Mouse (Mus musculus): ENCODE results near the gene Cd53.

The Cd53 gene

DNA sequence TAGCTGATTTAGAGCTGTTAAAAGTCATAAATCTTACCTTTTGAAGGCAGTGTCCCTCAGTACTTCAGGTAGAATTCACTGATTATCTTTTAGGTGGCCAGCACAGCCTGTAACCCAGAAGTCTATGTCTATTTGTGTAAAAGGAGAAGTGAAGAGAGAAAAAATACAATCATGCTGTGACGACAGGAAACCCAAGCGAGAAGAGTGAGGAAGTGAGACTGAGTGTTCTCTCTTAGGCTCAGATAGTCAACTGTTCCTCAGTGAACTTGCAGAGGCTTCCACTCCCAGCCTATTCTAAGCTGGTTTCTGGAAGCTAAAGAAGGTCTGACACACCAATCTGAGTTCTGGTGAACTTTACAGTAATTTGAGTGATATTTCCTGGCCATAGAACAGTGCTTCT, at the start of gene Cd53:
Cd53 (minus strand) TSS at position 220 of the 400 bp plus-strand sequence.
- DNase-seq (ENCODE audit: low spot score in 2 of 2): no peak

- no peak for DNase-seq (ENCODE audit: low spot score in 2 of 2)
Measured at GRCm38 (mm10) chr3:106832107-106832506, 42.2 kb upstream of the Cd53 start.

DNA sequence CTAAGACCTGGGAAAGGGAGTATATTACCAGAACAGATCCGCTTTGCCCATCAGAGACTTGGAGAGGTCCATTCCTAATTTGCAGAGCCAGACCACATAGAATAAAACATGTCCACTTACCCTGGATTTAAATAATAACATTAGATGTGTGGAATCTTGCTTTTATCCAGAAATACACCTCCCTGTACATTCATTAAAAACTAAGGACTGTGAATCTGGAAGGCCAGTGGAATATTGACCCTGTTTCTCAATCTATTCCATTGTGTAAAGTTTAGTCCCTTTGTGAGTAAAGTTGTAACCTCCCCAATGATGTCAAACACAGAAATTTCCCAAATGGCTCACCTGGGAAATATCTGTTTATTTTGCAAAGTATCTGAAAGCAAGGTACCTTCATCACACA, 36.2 kb upstream of the Cd53 start, which contains the start of gene Olfr266:
Olfr266 (minus strand) TSS at position 101 of the 400 bp plus-strand sequence.
- DNase-seq (ENCODE audit: low spot score in 2 of 2): no peak

DNA sequence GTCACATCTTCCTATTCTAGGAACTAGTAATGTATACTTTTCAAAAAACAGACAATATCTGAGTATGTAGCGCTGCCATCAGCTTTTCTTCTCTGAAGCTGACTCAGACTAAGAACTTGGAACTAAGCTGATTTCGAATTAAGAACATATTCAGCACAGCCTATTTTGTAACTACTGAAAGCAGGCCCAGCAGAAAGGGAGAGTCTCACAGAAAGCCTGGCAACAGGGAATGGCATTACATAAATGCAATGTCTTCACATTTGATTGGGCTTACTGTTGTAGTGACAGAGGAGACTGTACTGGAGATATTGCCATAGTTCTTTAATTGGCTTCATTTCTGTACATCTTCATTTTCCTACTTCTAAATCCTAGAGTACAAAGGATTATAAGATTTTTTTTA, 27.7 kb upstream of the Cd53 start:
- DNase-seq (ENCODE audit: low spot score in 2 of 2): no peak

- no peak for DNase-seq (ENCODE audit: low spot score in 2 of 2)
Measured at GRCm38 (mm10) chr3:106808972-106809695, 19.2 kb upstream of the Cd53 start.

- DNase-seq (ENCODE audit: low spot score in 2 of 2): no peak
Measured at GRCm38 (mm10) chr3:106798079-106798478, 8.1 kb upstream of the Cd53 start.

GRCm38 (mm10) chr3:106788440-106788887, 1.5 kb downstream of the Cd53 start:
- DNase-seq (ENCODE audit: low spot score in 2 of 2): no peak

DNA sequence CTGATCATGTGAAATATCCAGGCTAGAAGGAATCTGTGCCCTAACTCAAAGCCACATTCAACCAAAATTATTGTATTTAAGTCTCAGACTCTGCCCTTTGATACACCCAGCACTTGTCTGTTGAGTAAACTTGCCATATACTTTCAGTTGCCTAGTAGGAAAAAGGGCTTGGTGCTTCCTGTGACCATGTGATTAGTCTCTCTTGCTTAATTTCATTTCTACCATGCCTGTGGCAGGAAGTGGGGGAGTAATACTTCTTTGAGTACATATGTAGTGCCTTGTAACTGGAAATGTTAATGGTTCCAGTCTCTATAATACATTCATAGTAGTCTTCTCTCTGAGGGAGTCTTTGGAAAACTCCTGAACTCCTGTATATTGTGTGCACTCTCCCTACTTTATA, 2.0 kb downstream of the Cd53 start:
- no peak for DNase-seq (ENCODE audit: low spot score in 2 of 2)

DNA sequence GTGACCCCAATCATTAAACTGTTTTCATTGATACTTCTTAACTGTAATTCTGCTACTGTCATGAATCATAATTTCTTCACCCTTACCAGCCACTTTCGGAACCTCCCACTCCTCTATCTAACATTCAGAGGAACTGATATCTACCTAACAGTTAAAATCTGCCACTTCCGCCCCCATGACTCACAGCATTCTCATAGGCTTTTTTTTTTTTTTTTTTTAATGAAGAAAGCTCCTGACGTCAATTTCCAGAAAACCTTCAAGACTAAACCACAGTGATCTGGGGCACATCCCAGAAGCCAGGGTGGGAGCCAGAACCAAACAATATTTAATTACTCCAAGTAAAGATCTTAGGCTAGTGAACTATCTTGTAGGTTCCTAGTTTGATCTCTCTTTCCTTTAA, 4.8 kb downstream of the Cd53 start:
- no peak for DNase-seq (ENCODE audit: low spot score in 2 of 2)

GRCm38 (mm10) chr3:106771834-106772233, 18.1 kb downstream of the Cd53 start:
- no peak for DNase-seq (ENCODE audit: low spot score in 2 of 2)

DNA sequence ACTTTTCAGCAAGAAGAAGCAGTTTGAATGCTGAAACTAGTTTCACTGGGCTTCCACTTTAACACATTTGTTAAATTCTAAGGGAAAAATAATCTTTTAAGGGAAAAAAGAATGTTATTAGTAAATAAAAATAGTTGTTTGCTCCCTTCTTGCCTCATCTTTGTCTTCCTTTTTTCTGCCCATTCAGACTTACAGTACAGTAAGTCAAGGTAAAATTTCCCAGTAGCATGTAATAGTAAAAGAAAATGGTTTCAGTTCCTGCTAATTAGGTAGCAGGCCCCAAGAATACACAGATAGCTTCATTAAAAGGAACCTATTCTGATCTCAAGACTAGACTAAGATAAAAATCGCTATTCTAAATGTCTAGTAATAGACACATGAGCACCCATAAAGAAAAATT, 34.1 kb downstream of the Cd53 start:
- DNase-seq (ENCODE audit: low spot score in 2 of 2): no peak

- peak; percentile 86 to 94 for DNase-seq (ENCODE audit: low spot score in 2 of 2)
Measured at GRCm38 (mm10) chr3:106722028-106722945, 67.7 kb downstream of the Cd53 start.

- DNase-seq (ENCODE audit: low spot score in 2 of 2): peak; percentile 94 to 97
Measured at GRCm38 (mm10) chr3:106721397-106722027, 68.4 kb downstream of the Cd53 start.

Measured in right cerebral cortex, adult 2 months (tissue).